9 mouse cellular contexts compared by ENCODE assay signal in genomic region chr15:77336287-77336967, GRCm38 (mm10). TPM values are rescaled to one million over a fixed set of nuclear protein-coding genes. Genes with fewer than 3 reads are reported as not detected.
DNase-seq lines count a peak whose midpoint lies in the region; ATAC-seq and TF ChIP-seq lines count a peak whose summit lies in the region.
"Had no signal": no experiment of that assay in that cellular context is flagged by ENCODE, and none has a peak within 500 bp of the region (broad histone marks: within the 10 kb centered on the region; RNA-seq: fewer than 3 reads in every experiment).

No protein-coding gene starts in this region.

- peak overlapping the region; percentile 56 for H3K4me2 ChIP-seq in forebrain, embryonic 16.5 days (ENCODE audit: low read length)
- H3K4me2 ChIP-seq in liver, embryonic 14.5 days (ENCODE audit: low read depth) = peak overlapping the region; percentile 34
- peak overlapping the region; percentile 59 for H3K4me2 ChIP-seq in neural tube, embryonic 13.5 days

- H3K9me3 ChIP-seq in MEL (replicated peaks; ENCODE audit: insufficient read depth, low read length) = no peaks in the 10 kb centered on the region
- H3K9me3 ChIP-seq in forebrain, embryonic 16.5 days (ENCODE audit: control insufficient read depth, low read length) = no peaks in the 10 kb centered on the region
- H3K9me3 ChIP-seq in liver, embryonic 14.5 days (ENCODE audit: control insufficient read depth, low read length) = no peaks in the 10 kb centered on the region
- no peaks in the 10 kb centered on the region for H3K9me3 ChIP-seq in neural tube, embryonic 13.5 days

- H3K36me3 ChIP-seq in MEL (ENCODE audit: control insufficient read depth in 1 of 2, insufficient read depth in 2 of 2, low read length in 2 of 2) = no peaks in the 10 kb centered on the region
- H3K36me3 ChIP-seq in forebrain, embryonic 16.5 days (ENCODE audit: control insufficient read depth, insufficient read depth) = no peaks in the 10 kb centered on the region
- no peaks in the 10 kb centered on the region for H3K36me3 ChIP-seq in liver, embryonic 14.5 days (replicated peaks; ENCODE audit: control insufficient read depth, insufficient read depth, low read depth)
- H3K36me3 ChIP-seq in neural tube, embryonic 13.5 days = no peaks in the 10 kb centered on the region
- H3K36me3 ChIP-seq in thymus, adult 2 months (ENCODE audit: control insufficient read depth, insufficient read depth, low read length) = no peaks in the 10 kb centered on the region

- TF ChIP-seq EP300 in MEL (IDR thresholded peaks at IDR 0.05; ENCODE audit: low read depth in 1 of 2, low read length in 2 of 2) = no peak
- TF ChIP-seq EP300 in liver, embryonic 14.5 days (IDR thresholded peaks at IDR 0.05; ENCODE audit: low read depth) = no peak

- H3K4me3 ChIP-seq in MEL (ENCODE audit: control insufficient read depth in 1 of 2, insufficient read depth in 1 of 2, low read depth in 2 of 2, low read length in 2 of 2) = peak overlapping the region; percentile 47 to 91
- peak overlapping the region; percentile 40 for H3K4me3 ChIP-seq in forebrain, embryonic 16.5 days (replicated peaks; ENCODE audit: low read length)
- H3K4me3 ChIP-seq in liver, embryonic 14.5 days (ENCODE audit: insufficient read depth in 1 of 2, low read depth in 2 of 2, low read length in 2 of 2) = peak overlapping the region in 1 of 2 experiments; percentile 41; a peak in 2 of 4 replicates
- H3K4me3 ChIP-seq in neural tube, embryonic 13.5 days = peak overlapping the region; percentile 36
- H3K4me3 ChIP-seq in thymus, adult 2 months (ENCODE audit: control insufficient read depth, insufficient read depth, low read length) = no peak overlapping the region
- H3K4me3 ChIP-seq: erythroblast, embryonic 14.5 days had no signal

- 2% methylated on average over 32 of the region's 32 CpGs for WGBS in forebrain, embryonic 16.5 days
- WGBS in liver, embryonic 14.5 days (ENCODE audit: insufficient replicate concordance) = 4% methylated on average over 32 of the region's 32 CpGs
- 2% methylated on average over 32 of the region's 32 CpGs for WGBS in neural tube, embryonic 13.5 days
- WGBS in thymus, adult 2 months = 9% methylated on average over 32 of the region's 32 CpGs

- TF ChIP-seq CTCF in MEL (IDR thresholded peaks at IDR 0.05 in 2 of 3, conservative IDR thresholded peaks at IDR 0.05 in 1 of 3; ENCODE audit: control insufficient read depth in 1 of 3, insufficient read depth in 1 of 3, low read depth in 2 of 3, low read length in 3 of 3, poor library complexity in 1 of 3, severe bottlenecking in 1 of 3) = peak; percentile 65 to 82 (median 73)
- peak; percentile 79 for TF ChIP-seq CTCF in liver, embryonic 14.5 days (IDR thresholded peaks at IDR 0.05; ENCODE audit: low read depth)
- peak; percentile 85; the same call in 1 of the 2 replicates for TF ChIP-seq CTCF in thymus, adult 2 months (IDR thresholded peaks at IDR 0.05; ENCODE audit: borderline replicate concordance, control insufficient read depth, extremely low read depth, insufficient read depth, low read length, poor library complexity)

- no peak for TF ChIP-seq POLR2A in MEL (IDR thresholded peaks at IDR 0.05; ENCODE audit: control insufficient read depth in 1 of 2, insufficient read depth in 1 of 2, low read depth in 1 of 2, low read length in 2 of 2, poor library complexity in 1 of 2)
- TF ChIP-seq POLR2A in thymus, adult 2 months (IDR thresholded peaks at IDR 0.05; ENCODE audit: control insufficient read depth, extremely low read depth, insufficient read depth, low read length, poor library complexity) = no peak

- intact Hi-C loops in heart, postnatal 14 days (cut with DNase I) = loop anchor here (1.0 kb wide), 1 partner anchor 111 kb away; no protein-coding TSS in a partner anchor

- DNase-seq in MEL (ENCODE audit: low read depth, low spot score) = peak; percentile 76
- peak; percentile 82 for DNase-seq in cerebellum, adult 11-12 months
- DNase-seq in heart, postnatal 14 days = peak; percentile 95 to 96
- peak; percentile 95 to 97 for DNase-seq in kidney, postnatal 4 days
- DNase-seq in liver, embryonic 14.5 days (ENCODE audit: low read depth in 3 of 3, low spot score in 3 of 3) = peak; percentile 7 to 23 (median 20)
- peak; percentile 34 for DNase-seq in thymus, adult 2 months

- H3K4me1 ChIP-seq in MEL (ENCODE audit: control insufficient read depth in 1 of 2, insufficient read depth in 2 of 2, low read length in 2 of 2) = peaks cover 0 to 9% of the 10 kb centered on the region in 2 experiments; a peak in 2 of 4 replicates
- peaks cover 12% of the 10 kb centered on the region for H3K4me1 ChIP-seq in forebrain, embryonic 16.5 days (replicated peaks; ENCODE audit: control insufficient read depth, insufficient read depth, low read length)
- H3K4me1 ChIP-seq in liver, embryonic 14.5 days (replicated peaks; ENCODE audit: control insufficient read depth in 2 of 2, insufficient read depth in 2 of 2, low read length in 1 of 2) = peaks cover 0 to 11% of the 10 kb centered on the region in 2 experiments; a peak in 2 of 4 replicates
- H3K4me1 ChIP-seq in neural tube, embryonic 13.5 days (replicated peaks) = peaks cover 28% of the 10 kb centered on the region
- no peaks in the 10 kb centered on the region for H3K4me1 ChIP-seq in thymus, adult 2 months (replicated peaks; ENCODE audit: control insufficient read depth, insufficient read depth, low read length)

- H3K9ac ChIP-seq in MEL (ENCODE audit: control insufficient read depth, low read depth, low read length, poor library complexity, severe bottlenecking) = peak overlapping the region; percentile 67
- peak overlapping the region; percentile 53 for H3K9ac ChIP-seq in forebrain, embryonic 16.5 days (replicated peaks; ENCODE audit: low read depth, low read length)
- no peak overlapping the region for H3K9ac ChIP-seq in liver, embryonic 14.5 days (replicated peaks)
- peak overlapping the region; percentile 66 for H3K9ac ChIP-seq in neural tube, embryonic 13.5 days

- no peaks in the 10 kb centered on the region for H3K27me3 ChIP-seq in MEL (ENCODE audit: control insufficient read depth in 1 of 2, insufficient read depth in 2 of 2, low read length in 2 of 2)
- H3K27me3 ChIP-seq in forebrain, embryonic 16.5 days (replicated peaks; ENCODE audit: control insufficient read depth, insufficient read depth, low read length) = no peaks in the 10 kb centered on the region
- no peaks in the 10 kb centered on the region for H3K27me3 ChIP-seq in liver, embryonic 14.5 days (ENCODE audit: control insufficient read depth, insufficient read depth, low read length)
- H3K27me3 ChIP-seq in neural tube, embryonic 13.5 days = no peaks in the 10 kb centered on the region
- no peaks in the 10 kb centered on the region for H3K27me3 ChIP-seq in thymus, adult 2 months (ENCODE audit: control insufficient read depth, insufficient read depth, low read length)

- TF ChIP-seq RAD21 in MEL (IDR thresholded peaks at IDR 0.05; ENCODE audit: low read depth, low read length) = peak; percentile 11; the same call in 1 of the 2 replicates

- H3K79me2 ChIP-seq in MEL (ENCODE audit: control insufficient read depth, insufficient read depth, low read length, poor library complexity) = no peaks in the 10 kb centered on the region

- peak overlapping the region; percentile 48 for H3K27ac ChIP-seq in MEL (ENCODE audit: control insufficient read depth, low read depth, low read length)
- H3K27ac ChIP-seq in forebrain, embryonic 16.5 days (ENCODE audit: low read length) = 0 out of 2 replicates have a peak overlapping the region, but pooled peaks have one; percentile 21
- no peak overlapping the region for H3K27ac ChIP-seq in liver, embryonic 14.5 days
- peak overlapping the region; percentile 70 for H3K27ac ChIP-seq in neural tube, embryonic 13.5 days (replicated peaks)
- no peak overlapping the region for H3K27ac ChIP-seq in thymus, adult 2 months (ENCODE audit: control insufficient read depth, insufficient read depth, low read length)

- peak; percentile 73 for ATAC-seq in forebrain, embryonic 16.5 days
- peak; percentile 23; the same call in 1 of the 2 replicates for ATAC-seq in liver, embryonic 14.5 days (ENCODE audit: insufficient read depth)
- ATAC-seq in neural tube, embryonic 13.5 days (ENCODE audit: low read depth) = peak; percentile 76

TF ChIP-seq in MEL, 35 proteins besides CTCF, POLR2A, EP300 and RAD21 (continues in another document):
- TF ChIP-seq CHD1 (IDR thresholded peaks at IDR 0.05; ENCODE audit: low read depth, low read length) = no peak
- TF ChIP-seq MAZ (IDR thresholded peaks at IDR 0.05; ENCODE audit: low read depth, low read length) = no peak
- no peak for TF ChIP-seq JUND (IDR thresholded peaks at IDR 0.05; ENCODE audit: low read depth, low read length)
- no peak for TF ChIP-seq POLR2AphosphoS5 (IDR thresholded peaks at IDR 0.05; ENCODE audit: borderline replicate concordance, low read depth, low read length)
- no peak for TF ChIP-seq MEF2A (IDR thresholded peaks at IDR 0.05; ENCODE audit: extremely low read depth, insufficient replicate concordance, low read depth, low read length, poor library complexity, severe bottlenecking)
- TF ChIP-seq ZNF384 (IDR thresholded peaks at IDR 0.05; ENCODE audit: low read depth, low read length) = no peak
- TF ChIP-seq E2F4 (IDR thresholded peaks at IDR 0.05; ENCODE audit: borderline replicate concordance, low read depth, low read length) = no peak
- no peak for TF ChIP-seq ETS1 (IDR thresholded peaks at IDR 0.05; ENCODE audit: low read depth, low read length)
- no peak for TF ChIP-seq BHLHE40 (IDR thresholded peaks at IDR 0.05; ENCODE audit: borderline replicate concordance, low read depth, low read length)
- TF ChIP-seq MYB (IDR thresholded peaks at IDR 0.05; ENCODE audit: low read depth, low read length) = no peak
- TF ChIP-seq KAT2A (conservative IDR thresholded peaks at IDR 0.05; ENCODE audit: low read depth, low read length) = no peak
- no peak for TF ChIP-seq TAL1 (IDR thresholded peaks at IDR 0.05; ENCODE audit: low read length)
- peak; percentile 21; the same call in 1 of the 2 replicates for TF ChIP-seq TBP (IDR thresholded peaks at IDR 0.05; ENCODE audit: low read depth, low read length)
- no peak for TF ChIP-seq CHD2 (IDR thresholded peaks at IDR 0.05; ENCODE audit: low read length)
- TF ChIP-seq USF2 (IDR thresholded peaks at IDR 0.05; ENCODE audit: borderline replicate concordance in 1 of 2, insufficient read depth in 1 of 2, low read depth in 1 of 2, low read length in 2 of 2) = no peak

RNA-seq across cellular contexts. Expression of gene Rbfox2, which starts 29.6 kb away (rescaled TPM):
- 3.4 and 4.0 TPM in 2 replicates for total RNA-seq in MEL (2012; rRNA removed)
- 1 to 10 TPM in 1 of 2 experiments, not detected in 1; 6.0 TPM for polyA plus RNA-seq in MEL (2012; ENCODE audit: insufficient read depth in 1 of 2, insufficient read length in 2 of 2, low read depth in 1 of 2, low replicate concordance in 2 of 2, missing spikeins in 1 of 2)
- polyA plus RNA-seq in forebrain, embryonic 16.5 days (2015; fragmentation: Nextera tagmentation; extraction: Ambion mirVana) = 212 and 226 TPM in 2 replicates
- total RNA-seq in heart, postnatal 14 days (2021) = 100 to 1,000 TPM; 112 to 118 TPM
- polyA plus RNA-seq in liver, embryonic 14.5 days (2012; rRNA removed) = 9.1 and 9.9 TPM in 2 replicates
- polyA plus RNA-seq in liver, embryonic 14.5 days (2014; fragmentation: Nextera tagmentation; extraction: Ambion mirVana) = 7.2 and 8.5 TPM in 2 replicates
- 136 and 156 TPM in 2 replicates for polyA plus RNA-seq in neural tube, embryonic 13.5 days (2015; fragmentation: Nextera tagmentation; extraction: Ambion mirVana)
- 13.4 and 20.5 TPM in 2 replicates for polyA plus RNA-seq in thymus, adult 2 months (2012; rRNA removed)
- polyA plus RNA-seq: erythroblast, embryonic 14.5 days had no signal

Comparison
In these comparisons a context has a peak if more than half of its experiments do, and no peak if none do; other contexts are left out.
1. DNase-seq: peak in every context shown above with its lines; median percentile 96 in kidney, postnatal 4 days; 96 in heart, postnatal 14 days; 82 in cerebellum, adult 11-12 months; 76 in MEL; 34 in thymus, adult 2 months; 20 in liver, embryonic 14.5 days.
2. H3K27ac ChIP-seq: peak in MEL (single experiment), forebrain, embryonic 16.5 days (single experiment) and neural tube, embryonic 13.5 days (single experiment); none in liver, embryonic 14.5 days (single experiment) and thymus, adult 2 months (single experiment).
3. ATAC-seq: peak in every context shown above with its lines; median percentile 76 in neural tube, embryonic 13.5 days; 73 in forebrain, embryonic 16.5 days; 23 in liver, embryonic 14.5 days.
4. Peak in every context shown above with its lines, with median percentiles within 50 percentile points of each other: CTCF ChIP-seq and H3K4me2 ChIP-seq.